Mouse (Mus musculus): ENCODE measurements around the gene Rac1.

- no peak for TF ChIP-seq CTCF (IDR thresholded peaks at IDR 0.05; ENCODE audit: extremely low read depth, insufficient read length, insufficient replicate concordance, low read depth, low read length)
- TF ChIP-seq POLR2A (IDR thresholded peaks at IDR 0.05; ENCODE audit: low read depth, low read length), result no peak
Measured at GRCm38 (mm10) chr5:143509737-143510136, 18.1 kb downstream of the Rac1 start.

Data from small intestine, adult 2 months (tissue).